Mouse (Mus musculus): ENCODE data around the gene Cd248. TPM values are rescaled to one million over a fixed set of nuclear protein-coding genes. Genes with fewer than 3 reads are reported as not detected.
A peak's percentile ranks its signal among the peaks of the same experiment; 100 is the strongest.

Cd248 gene
- polyA plus RNA-seq, 1 experiment from 2014 or later: 71.7 TPM

- Histone ChIP-seq H3K4me2 (peak within 1 kb of the TSS; percentile 83), H3K4me3 (peak within 1 kb of the TSS; percentile 88), H3K9me3 (no peaks in the 10 kb centered on the region), H3K9ac (peak within 1 kb of the TSS; percentile 79), H3K4me1 (peaks cover 14% of the 10 kb centered on the region), H3K27me3 (no peaks in the 10 kb centered on the region), H3K36me3 (no peaks in the 10 kb centered on the region; the same call in 1 of the 2 replicates), H3K27ac (peak within 1 kb of the TSS; percentile 92)
- peak; percentile 94 for ATAC-seq (ENCODE audit: borderline replicate concordance, extremely low read depth, low FRiP score, low TSS enrichment)
- under 1% methylated on average over 18 of the region's 18 CpGs for WGBS
Observed at GRCm38 (mm10) chr19:5118384-5118698, 50.5 kb downstream of the Cd248 start, which contains the start of gene Klc2. Klc2 (minus strand) TSS chr19:5118560.

Other genes starting within 250 kb of the Cd248 start
- gene Ccs, start 228.7 kb upstream of the Cd248 start, polyA plus RNA-seq (2015; fragmentation: Nextera tagmentation; extraction: Ambion mirVana): 51.2 and 53.3 TPM in 2 replicates
- 0.20 and 0.33 TPM in 2 replicates for gene Ccdc87, start 228.7 kb upstream of the Cd248 start, polyA plus RNA-seq (2015; fragmentation: Nextera tagmentation; extraction: Ambion mirVana)
- 21.8 and 25.3 TPM in 2 replicates for gene Ctsf, start 212.9 kb upstream of the Cd248 start, polyA plus RNA-seq (2015; fragmentation: Nextera tagmentation; extraction: Ambion mirVana)
- 1.6 and 3.6 TPM in 2 replicates for gene Actn3, start 190.2 kb upstream of the Cd248 start, polyA plus RNA-seq (2015; fragmentation: Nextera tagmentation; extraction: Ambion mirVana)
- 10.0 and 10.6 TPM in 2 replicates for gene Zdhhc24, start 189.4 kb upstream of the Cd248 start, polyA plus RNA-seq (2015; fragmentation: Nextera tagmentation; extraction: Ambion mirVana)
- 5.7 and 6.3 TPM in 2 replicates for gene Bbs1, start 161.4 kb upstream of the Cd248 start, polyA plus RNA-seq (2015; fragmentation: Nextera tagmentation; extraction: Ambion mirVana)
- 94.4 and 104 TPM in 2 replicates for gene Dpp3, start 139.8 kb upstream of the Cd248 start, polyA plus RNA-seq (2015; fragmentation: Nextera tagmentation; extraction: Ambion mirVana)
- gene Peli3, start 125.0 kb upstream of the Cd248 start, polyA plus RNA-seq (2015; fragmentation: Nextera tagmentation; extraction: Ambion mirVana): 1.5 and 2.0 TPM in 2 replicates
- 99.4 and 101 TPM in 2 replicates for gene Mrpl11, start 105.9 kb upstream of the Cd248 start, polyA plus RNA-seq (2015; fragmentation: Nextera tagmentation; extraction: Ambion mirVana)
- 0.06 and 0.13 TPM in 2 replicates for gene Npas4, start 77.8 kb upstream of the Cd248 start, polyA plus RNA-seq (2015; fragmentation: Nextera tagmentation; extraction: Ambion mirVana)
- 2.7 and 4.1 TPM in 2 replicates for gene Slc29a2, start 44.2 kb upstream of the Cd248 start, polyA plus RNA-seq (2015; fragmentation: Nextera tagmentation; extraction: Ambion mirVana)
- 53.0 and 53.8 TPM in 2 replicates for gene B4gat1, start 29.3 kb upstream of the Cd248 start, polyA plus RNA-seq (2015; fragmentation: Nextera tagmentation; extraction: Ambion mirVana)
- gene AC124502.3, start 29.2 kb upstream of the Cd248 start, polyA plus RNA-seq (2015; fragmentation: Nextera tagmentation; extraction: Ambion mirVana): 2.2 and 2.4 TPM in 2 replicates
- 47.4 and 51.4 TPM in 2 replicates for gene Brms1, start 26.7 kb upstream of the Cd248 start, polyA plus RNA-seq (2015; fragmentation: Nextera tagmentation; extraction: Ambion mirVana)
- 2.7 and 2.9 TPM in 2 replicates for gene Rin1, start 17.6 kb upstream of the Cd248 start, polyA plus RNA-seq (2015; fragmentation: Nextera tagmentation; extraction: Ambion mirVana)
- gene Tmem151a, start 17.5 kb downstream of the Cd248 start, polyA plus RNA-seq (2015; fragmentation: Nextera tagmentation; extraction: Ambion mirVana): 3.4 and 4.6 TPM in 2 replicates
- gene Yif1a, start 20.5 kb downstream of the Cd248 start, polyA plus RNA-seq (2015; fragmentation: Nextera tagmentation; extraction: Ambion mirVana): 94.5 and 96.8 TPM in 2 replicates
- gene Cnih2, start 30.4 kb downstream of the Cd248 start, polyA plus RNA-seq (2015; fragmentation: Nextera tagmentation; extraction: Ambion mirVana): 8.6 and 9.0 TPM in 2 replicates
- 288 and 294 TPM in 2 replicates for gene Rab1b, start 39.0 kb downstream of the Cd248 start, polyA plus RNA-seq (2015; fragmentation: Nextera tagmentation; extraction: Ambion mirVana)
- gene Klc2, start 50.5 kb downstream of the Cd248 start, polyA plus RNA-seq (2015; fragmentation: Nextera tagmentation; extraction: Ambion mirVana): 16.2 and 19.4 TPM in 2 replicates
- 20.6 and 21.4 TPM in 2 replicates for gene Pacs1, start 205.0 kb downstream of the Cd248 start, polyA plus RNA-seq (2015; fragmentation: Nextera tagmentation; extraction: Ambion mirVana)
- 320 and 328 TPM in 2 replicates for gene Sf3b2, start 227.4 kb downstream of the Cd248 start, polyA plus RNA-seq (2015; fragmentation: Nextera tagmentation; extraction: Ambion mirVana)
- 1.7 and 2.4 TPM in 2 replicates for gene Gal3st3, start 230.3 kb downstream of the Cd248 start, polyA plus RNA-seq (2015; fragmentation: Nextera tagmentation; extraction: Ambion mirVana)